In genomic region chr8:70439055-70439847, GRCm38 (mm10) we compare ENCODE assay signal across 8 mouse cellular contexts. TPM values are rescaled to one million over a fixed set of nuclear protein-coding genes. Genes with fewer than 3 reads are reported as not detected.
DNase-seq lines count a peak whose midpoint lies in the region; ATAC-seq and TF ChIP-seq lines count a peak whose summit lies in the region.

Gene Crtc1 (minus strand): TSS chr8:70439579.

- H3K4me1 ChIP-seq in bone marrow macrophage, adult 2 months (ENCODE audit: control insufficient read depth, insufficient read depth, low read length): peaks cover 7% of the 10 kb centered on the region
- no peaks in the 10 kb centered on the region for H3K4me1 ChIP-seq in embryonic fibroblast, embryonic 13.5 days (ENCODE audit: control insufficient read depth, insufficient read depth, low read length)
- H3K4me1 ChIP-seq in heart, embryonic 10.5 days: peaks cover 21% of the 10 kb centered on the region
- peaks cover 17% of the 10 kb centered on the region for H3K4me1 ChIP-seq in kidney, embryonic 15.5 days

- H3K9ac ChIP-seq in kidney, embryonic 15.5 days: peak within 1 kb of the TSS; percentile 66

- no peak for TF ChIP-seq POLR2A in bone marrow macrophage, adult 2 months (IDR thresholded peaks at IDR 0.05; ENCODE audit: borderline replicate concordance, low read depth, low read length)
- TF ChIP-seq POLR2A in embryonic fibroblast, embryonic 13.5 days (IDR thresholded peaks at IDR 0.05; ENCODE audit: low read depth, low read length): peak; percentile 93

- peak within 1 kb of the TSS; percentile 76 for H3K4me3 ChIP-seq in bone marrow macrophage, adult 2 months (ENCODE audit: insufficient read depth, low read length)
- peak within 1 kb of the TSS; percentile 81 for H3K4me3 ChIP-seq in embryonic fibroblast, embryonic 13.5 days (ENCODE audit: insufficient read depth, low read length)
- H3K4me3 ChIP-seq in heart, embryonic 10.5 days: peak within 1 kb of the TSS; percentile 81
- H3K4me3 ChIP-seq in kidney, embryonic 15.5 days (replicated peaks): peak within 1 kb of the TSS; percentile 73

- DNase-seq in A20 (ENCODE audit: low read depth, low spot score) (peak; percentile 99), liver (peak; percentile 97)
- peak; percentile 97 for DNase-seq in heart, embryonic 10.5 days (ENCODE audit: low spot score)
- DNase-seq in spleen, postnatal 4 days (ENCODE audit: low spot score in 2 of 2): peak; percentile 96 to 99

- no peak for TF ChIP-seq CTCF in bone marrow macrophage, adult 2 months (IDR thresholded peaks at IDR 0.05; ENCODE audit: low read depth, low read length)
- TF ChIP-seq CTCF in embryonic fibroblast, embryonic 13.5 days (IDR thresholded peaks at IDR 0.05; ENCODE audit: borderline replicate concordance, insufficient read depth, low read length): no peak

- no peaks in the 10 kb centered on the region for H3K9me3 ChIP-seq in heart, embryonic 10.5 days
- H3K9me3 ChIP-seq in kidney, embryonic 15.5 days (replicated peaks): no peaks in the 10 kb centered on the region

- H3K27ac ChIP-seq in bone marrow macrophage, adult 2 months (ENCODE audit: insufficient read depth, low read depth, low read length): peak within 1 kb of the TSS; percentile 33
- H3K27ac ChIP-seq in embryonic fibroblast, embryonic 13.5 days (ENCODE audit: insufficient read depth, low read length): no peak within 1 kb of the TSS
- H3K27ac ChIP-seq in heart, embryonic 10.5 days: peak within 1 kb of the TSS; percentile 93
- H3K27ac ChIP-seq in kidney, embryonic 15.5 days: peak within 1 kb of the TSS; percentile 81

- peak; percentile 98 for ATAC-seq in kidney, embryonic 15.5 days (replicated peaks; ENCODE audit: low FRiP score)
- ATAC-seq in monocyte, adult 5-6 weeks (replicated peaks; ENCODE audit: insufficient number of reproducible peaks, low FRiP score, low TSS enrichment, poor library complexity, severe bottlenecking): peak; percentile 88

- 0 out of 2 replicates have a peak, but pooled peaks cover 5% of the 10 kb centered on the region for H3K36me3 ChIP-seq in heart, embryonic 10.5 days
- H3K36me3 ChIP-seq in kidney, embryonic 15.5 days: no peaks in the 10 kb centered on the region

- no peaks in the 10 kb centered on the region for H3K27me3 ChIP-seq in heart, embryonic 10.5 days (ENCODE audit: insufficient read depth, poor library complexity, severe bottlenecking)
- H3K27me3 ChIP-seq in kidney, embryonic 15.5 days: no peaks in the 10 kb centered on the region

- under 1% methylated on average over 66 of the region's 70 CpGs for WGBS in heart, embryonic 10.5 days
- WGBS in kidney, embryonic 15.5 days: under 1% methylated on average over 69 of the region's 70 CpGs

- H3K4me2 ChIP-seq in kidney, embryonic 15.5 days: peak within 1 kb of the TSS; percentile 81

RNA-seq across cellular contexts. Expression of gene Crtc1, which starts in this region (rescaled TPM):
- 8.4 and 8.9 TPM in 2 replicates for polyA plus RNA-seq in bone marrow macrophage, adult 2 months (2012; ENCODE audit: insufficient read depth, insufficient read length, missing spikeins)
- 13.7 and 15.6 TPM in 2 replicates for polyA plus RNA-seq in embryonic fibroblast, embryonic 13.5 days (2011; ENCODE audit: insufficient read length, low read depth, missing spikeins)
- 13.0 and 15.8 TPM in 2 replicates for polyA plus RNA-seq in heart, embryonic 10.5 days (2016; fragmentation: Nextera tagmentation; extraction: Ambion mirVana)
- polyA plus RNA-seq in kidney, embryonic 15.5 days (2015; fragmentation: Nextera tagmentation; extraction: Ambion mirVana): 17.9 and 21.0 TPM in 2 replicates
- total RNA-seq in monocyte, adult 5-6 weeks (2017): 1.8 to 7.0 TPM (median 6.5 TPM) in 3 replicates
